Mouse (Mus musculus) E14TG2a.4 (cell line): Measurements from ENCODE around the gene Tacr2.

Experiments
- H3K27me3 ChIP-seq: 2 replicates; pipeline ENCODE4 v1.6.1; 2014; ENCODE audit warnings: low read length, control low read depth; ENCODE audit not compliant: insufficient read depth
- H3K36me3 ChIP-seq: 2 replicates; pipeline ENCODE4 v1.6.1; 2014; ENCODE audit warnings: low read length, control low read depth; ENCODE audit not compliant: insufficient read depth
- H3K4me1 ChIP-seq: replicated peaks from 2 replicates; pipeline ENCODE4 v1.6.1; 2014; ENCODE audit warnings: low read depth, low read length, control low read depth
- H3K4me3 ChIP-seq: replicated peaks from 2 replicates; pipeline ENCODE4 v1.5.1; 2014; ENCODE audit warnings: mild to moderate bottlenecking, low read length
- H3K9me3 ChIP-seq: 2 replicates; pipeline ENCODE4 v1.6.1; 2014; ENCODE audit warnings: low read length, control low read depth
- CTCF ChIP-seq: conservative IDR thresholded peaks from 2 replicates; pipeline ENCODE4 v1.5.1; 2014; ENCODE audit warnings: low read length
- NANOG ChIP-seq: IDR thresholded peaks from 2 replicates; pipeline ENCODE4 v1.6.1; 2014; ENCODE audit warnings: borderline replicate concordance, low read length, mixed read lengths
- POU5F1 ChIP-seq: IDR thresholded peaks from 2 replicates; pipeline ENCODE4 v1.6.1; 2014; ENCODE audit warnings: low read length, borderline replicate concordance

The Tacr2 gene

DNA sequence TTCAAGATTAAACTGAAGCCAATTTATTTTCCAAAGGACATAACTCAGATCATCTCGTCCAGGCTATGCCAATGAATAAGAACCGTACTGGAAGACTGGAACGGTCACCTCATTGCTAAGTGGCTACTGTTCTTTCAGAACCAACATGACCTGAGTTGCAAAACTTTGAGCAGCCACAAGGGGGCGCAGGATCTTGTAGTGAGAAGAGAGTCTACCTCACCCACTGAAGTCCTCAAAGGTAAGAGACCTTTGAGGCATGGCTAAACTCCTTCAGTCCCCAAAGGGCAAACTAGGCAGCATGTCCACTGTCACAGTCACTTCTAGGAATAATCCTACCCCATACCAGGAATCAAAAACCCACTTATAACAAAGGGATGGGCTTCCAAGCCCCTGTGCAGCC lies 23.0 kb downstream of the Tacr2 start:
- Histone ChIP-seq H3K4me3 (no peak overlapping the region), H3K27me3 (peaks cover 9% of the 10 kb centered on the region; the same call in 1 of the 2 replicates), H3K36me3 (peaks cover 39% of the 10 kb centered on the region), H3K9me3 (no peaks in the 10 kb centered on the region), H3K4me1 (peaks cover 23% of the 10 kb centered on the region)
- TF ChIP-seq CTCF (peak; percentile 77), POU5F1 (no peak), NANOG (no peak)

DNA sequence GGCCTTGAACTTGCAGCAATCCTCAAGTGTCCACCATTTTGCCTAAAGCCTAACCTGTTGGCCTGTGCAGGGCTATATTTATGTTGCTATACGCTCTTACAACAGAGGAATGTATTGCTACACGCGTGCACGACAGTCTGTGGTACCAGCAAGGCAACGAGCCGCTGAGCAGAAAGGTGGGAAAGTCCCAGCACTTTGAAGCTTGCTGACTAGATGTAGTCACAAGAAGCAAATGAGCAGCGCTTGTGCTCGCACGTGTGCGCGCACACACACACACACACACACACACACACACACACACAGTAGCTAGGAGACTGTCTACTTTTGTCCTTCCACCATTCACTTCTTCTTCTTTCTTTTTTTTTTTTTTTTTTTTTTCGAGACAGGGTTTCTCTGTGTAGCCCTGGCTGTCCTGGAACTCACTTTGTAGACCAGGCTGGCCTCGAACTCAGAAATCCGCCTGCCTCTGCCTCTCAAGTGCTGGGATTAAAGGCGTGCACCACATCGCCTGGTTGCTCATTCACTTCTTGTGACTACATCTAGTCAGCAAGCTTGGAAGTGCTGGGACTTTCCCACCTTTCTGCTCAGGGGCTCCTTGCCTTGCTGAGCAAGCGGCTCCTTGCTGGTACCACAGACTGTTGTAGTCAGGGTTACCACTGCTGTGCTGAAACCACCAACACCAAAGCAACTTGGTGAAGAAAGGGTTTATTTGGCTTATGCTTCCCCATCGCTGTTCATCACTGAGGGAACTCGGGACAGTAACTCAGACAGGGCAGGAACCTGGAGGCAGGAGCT lies 25.5 kb downstream of the Tacr2 start:
- peaks cover 27% of the 10 kb centered on the region for H3K4me1 ChIP-seq
- H3K36me3 ChIP-seq, result peaks cover 45% of the 10 kb centered on the region
- TF ChIP-seq CTCF (no peak), POU5F1 (no peak), NANOG (no peak)
- H3K4me3 ChIP-seq, result no peak overlapping the region
- no peaks in the 10 kb centered on the region for H3K27me3 ChIP-seq
- H3K9me3 ChIP-seq, result no peaks in the 10 kb centered on the region

DNA sequence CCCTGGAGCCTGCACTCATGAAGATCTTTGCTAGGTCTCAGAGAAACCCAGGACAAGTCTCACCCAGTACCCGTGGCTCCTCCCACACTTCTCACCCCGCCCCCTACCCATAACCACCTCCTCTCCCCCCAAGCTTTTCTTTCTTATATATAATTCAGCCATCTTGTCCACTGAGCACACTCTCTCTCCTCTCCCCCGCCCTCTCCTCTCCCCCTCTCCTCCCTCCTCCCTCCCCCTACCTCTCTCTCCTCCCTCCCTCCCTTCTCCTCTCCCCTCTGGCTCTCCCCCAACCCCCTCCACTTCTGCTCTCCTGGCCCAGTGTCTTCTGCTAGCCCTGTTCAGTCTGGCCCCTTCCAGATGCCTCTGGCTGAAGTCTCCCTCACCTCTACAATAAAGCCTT lies 26.8 kb downstream of the Tacr2 start:
- Histone ChIP-seq H3K9me3 (no peaks in the 10 kb centered on the region), H3K27me3 (no peaks in the 10 kb centered on the region), H3K4me1 (peaks cover 41% of the 10 kb centered on the region), H3K36me3 (peaks cover 37% of the 10 kb centered on the region), H3K4me3 (no peak overlapping the region)
- no peak for TF ChIP-seq CTCF
- no peak for TF ChIP-seq NANOG
- TF ChIP-seq POU5F1, result no peak

DNA sequence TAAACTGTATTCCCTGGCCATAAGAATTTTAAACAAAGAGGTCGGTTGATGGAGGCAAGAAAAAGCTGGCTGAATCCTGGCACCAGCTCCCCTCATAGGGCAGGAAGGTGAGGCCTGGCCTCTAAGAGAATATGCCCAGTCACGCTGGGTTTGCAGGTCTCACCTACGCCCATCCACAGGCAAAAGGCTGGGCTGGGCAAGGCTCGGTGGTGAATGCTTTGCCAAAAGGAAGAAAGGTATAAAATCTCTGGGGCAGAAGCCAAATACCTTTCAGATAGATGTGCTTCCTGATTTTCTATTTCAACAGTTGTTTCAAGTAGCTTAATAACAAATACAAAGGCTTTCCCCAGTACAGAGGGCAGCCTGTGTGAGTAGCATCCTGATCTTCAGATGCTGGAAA lies 27.4 kb downstream of the Tacr2 start:
- TF ChIP-seq NANOG, result no peak
- TF ChIP-seq POU5F1, result no peak
- no peak for TF ChIP-seq CTCF
- H3K9me3 ChIP-seq, result no peaks in the 10 kb centered on the region
- H3K36me3 ChIP-seq, result peaks cover 34% of the 10 kb centered on the region
- no peaks in the 10 kb centered on the region for H3K27me3 ChIP-seq
- H3K4me1 ChIP-seq, result peaks cover 47% of the 10 kb centered on the region
- H3K4me3 ChIP-seq, result no peak overlapping the region

DNA sequence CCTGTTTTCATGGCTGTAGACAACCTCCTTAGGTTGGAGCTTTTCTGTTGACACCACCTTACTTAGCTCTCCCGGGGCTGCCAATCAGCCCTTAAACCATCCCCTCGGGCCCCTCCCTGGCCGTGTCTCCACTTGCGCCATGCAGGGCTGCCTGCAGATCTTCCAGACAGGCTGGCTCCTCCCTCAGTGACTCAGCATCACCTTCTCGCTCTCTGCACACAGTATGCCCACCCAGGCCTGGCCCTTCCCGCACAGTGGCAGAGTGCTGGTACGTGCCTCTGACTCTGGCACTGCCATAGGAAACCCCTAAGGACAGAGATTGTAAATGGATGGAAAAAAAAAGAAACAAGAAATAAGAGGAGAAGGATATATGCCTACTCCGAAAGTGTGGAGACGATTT lies 30.5 kb downstream of the Tacr2 start:
- peak overlapping the region; percentile 18; the same call in 1 of the 2 replicates for H3K4me3 ChIP-seq
- TF ChIP-seq NANOG (no peak), CTCF (no peak)
- H3K9me3 ChIP-seq, result no peaks in the 10 kb centered on the region
- H3K27me3 ChIP-seq, result no peaks in the 10 kb centered on the region
- peaks cover 72% of the 10 kb centered on the region for H3K4me1 ChIP-seq
- peaks cover 38% of the 10 kb centered on the region for H3K36me3 ChIP-seq

DNA sequence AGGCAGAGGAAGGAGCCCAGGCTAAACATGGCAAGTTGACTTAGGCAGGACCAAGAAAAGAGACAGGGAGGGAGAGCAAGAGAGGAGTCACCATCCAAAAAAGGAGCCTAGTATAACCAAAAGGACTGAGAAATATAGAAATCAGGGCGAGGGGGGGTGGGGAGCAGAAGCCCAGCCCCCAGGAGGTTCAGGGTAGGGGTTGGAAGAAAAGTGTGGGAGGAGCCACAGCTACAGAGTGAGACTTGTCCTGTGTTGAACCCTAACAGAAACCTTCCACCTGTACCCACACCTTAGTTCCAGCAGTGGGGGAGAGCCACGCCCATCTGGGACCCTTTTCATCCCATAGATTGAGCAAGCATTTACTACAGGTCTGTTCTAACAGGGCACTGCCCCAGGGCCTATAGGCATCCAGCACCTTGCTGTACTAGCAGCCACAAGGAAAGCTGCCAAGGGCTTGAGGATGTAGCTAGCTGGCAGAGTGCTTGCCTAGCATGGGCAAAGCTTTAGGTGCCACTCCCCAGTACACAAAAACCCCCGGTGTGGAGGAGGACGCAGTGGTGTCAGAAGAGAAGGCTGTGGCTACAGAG lies 31.1 kb downstream of the Tacr2 start:
- peaks cover 38% of the 10 kb centered on the region for H3K36me3 ChIP-seq
- no peaks in the 10 kb centered on the region for H3K9me3 ChIP-seq
- H3K27me3 ChIP-seq, result no peaks in the 10 kb centered on the region
- TF ChIP-seq POU5F1 (no peak), CTCF (no peak), NANOG (no peak)
- peak overlapping the region; percentile 18 for H3K4me3 ChIP-seq
- peaks cover 77% of the 10 kb centered on the region for H3K4me1 ChIP-seq

DNA sequence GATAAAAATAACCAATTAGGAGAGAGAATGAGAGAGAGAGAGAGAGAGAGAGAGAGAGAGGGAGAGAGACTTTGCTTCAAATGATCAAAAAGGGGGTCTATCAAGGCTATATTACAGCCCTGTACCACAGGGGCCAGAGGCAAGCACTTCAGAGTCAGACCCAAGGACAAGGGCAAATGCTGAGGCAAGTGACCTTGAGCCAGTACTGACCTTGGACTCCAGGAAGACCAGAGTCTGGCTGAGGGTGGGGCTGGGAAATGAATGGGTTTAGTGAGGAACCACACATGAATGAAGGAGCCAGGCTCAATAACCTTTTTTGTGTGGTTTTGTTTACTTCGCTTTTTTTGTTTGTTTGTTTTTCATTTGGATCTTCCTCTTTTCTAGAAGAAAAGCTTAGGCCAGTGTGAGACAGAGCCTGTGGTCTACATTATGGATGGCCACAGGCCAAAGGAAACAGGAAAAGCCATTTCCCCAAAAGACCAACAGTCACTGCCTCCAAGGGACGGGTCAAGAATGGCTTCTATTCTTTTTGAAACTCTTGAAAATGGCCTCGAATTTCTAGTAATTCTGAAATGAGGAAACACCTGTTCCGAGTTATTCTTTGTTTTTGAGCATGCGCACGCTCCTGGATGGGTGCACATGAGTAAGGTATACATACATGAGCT lies 35.4 kb downstream of the Tacr2 start:
- no peak for TF ChIP-seq POU5F1
- TF ChIP-seq NANOG, result no peak
- no peak for TF ChIP-seq CTCF
- H3K4me3 ChIP-seq, result peak overlapping the region; percentile 21; the same call in 1 of the 2 replicates
- H3K4me1 ChIP-seq, result peaks cover 72% of the 10 kb centered on the region
- H3K36me3 ChIP-seq, result peaks cover 25% of the 10 kb centered on the region
- H3K9me3 ChIP-seq, result no peaks in the 10 kb centered on the region
- H3K27me3 ChIP-seq, result 0 out of 2 replicates have a peak, but pooled peaks cover 4% of the 10 kb centered on the region

DNA sequence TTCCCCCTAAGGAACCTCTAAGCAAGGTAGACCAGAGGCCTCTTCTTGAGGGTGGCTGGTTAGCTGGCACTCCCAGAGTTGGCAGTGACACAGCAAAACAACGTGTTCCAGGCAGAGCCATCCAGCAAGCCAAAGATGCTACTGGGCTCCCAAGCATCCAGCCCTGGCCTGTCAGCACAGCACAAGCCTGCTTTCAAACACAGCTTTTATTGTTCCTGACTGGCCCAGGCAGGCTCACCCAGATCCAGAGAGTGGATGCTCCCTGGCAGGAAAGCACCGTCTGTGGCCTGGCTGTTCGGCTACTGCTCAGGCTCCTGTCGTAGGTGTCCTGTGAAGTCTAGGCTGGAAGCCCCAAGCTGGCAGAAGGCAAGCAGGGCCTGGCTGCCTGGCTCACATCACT lies 41.9 kb downstream of the Tacr2 start:
- TF ChIP-seq CTCF (no peak), NANOG (no peak), POU5F1 (no peak)
- Histone ChIP-seq H3K36me3 (peaks cover 53% of the 10 kb centered on the region), H3K4me1 (peaks cover 37% of the 10 kb centered on the region), H3K27me3 (0 out of 2 replicates have a peak, but pooled peaks cover 7% of the 10 kb centered on the region), H3K9me3 (no peaks in the 10 kb centered on the region), H3K4me3 (no peak overlapping the region)
